Mouse (Mus musculus) adipocyte (in vitro differentiated cells): ENCODE results near the gene Flvcr2.

Experiments
- DNase-seq: peaks from one replicate; pipeline ENCODE4 v3.0.0-alpha.2; 2016; ENCODE audit warnings: low spot score

The Flvcr2 gene

DNA sequence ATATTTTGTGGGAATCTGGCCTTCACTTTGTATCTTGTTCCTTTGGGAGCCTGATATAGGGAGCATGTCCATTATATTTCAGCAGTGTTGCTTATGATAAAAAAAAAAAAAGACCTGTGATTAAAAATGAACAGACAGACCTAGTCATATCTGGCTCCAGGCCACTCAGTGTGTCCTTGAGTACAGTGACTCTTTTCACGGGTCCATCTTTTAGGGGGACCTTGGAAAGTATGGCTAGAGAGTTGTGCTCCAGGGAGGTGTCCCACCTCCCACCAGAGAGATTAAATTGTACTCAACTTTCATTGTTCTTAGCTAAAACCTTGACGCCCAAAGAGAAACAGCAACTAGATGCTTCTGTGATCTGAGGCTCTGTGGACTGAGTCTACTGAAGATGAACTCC is 47.8 kb downstream of the Flvcr2 start:
- no peak for DNase-seq

DNA sequence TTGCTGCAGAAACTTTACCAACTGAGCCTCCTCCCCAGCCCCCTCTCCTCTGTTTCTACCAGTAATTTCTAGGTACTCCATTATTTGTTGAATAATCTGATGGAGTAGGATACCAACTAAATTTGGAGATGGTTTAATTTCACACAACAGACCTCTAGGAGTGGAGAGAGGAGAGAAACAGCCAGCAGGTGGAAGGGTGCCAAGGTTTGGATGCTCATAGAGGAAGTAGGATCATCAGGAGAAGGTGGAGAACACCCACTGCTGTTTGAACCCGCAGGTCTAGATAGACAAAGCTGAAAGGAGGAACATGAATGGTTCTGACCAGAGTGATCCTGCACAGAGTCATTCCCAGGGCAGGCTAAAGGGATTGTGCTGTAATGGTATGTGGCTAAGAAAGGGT is 49.2 kb downstream of the Flvcr2 start:
- DNase-seq, result no peak

DNA sequence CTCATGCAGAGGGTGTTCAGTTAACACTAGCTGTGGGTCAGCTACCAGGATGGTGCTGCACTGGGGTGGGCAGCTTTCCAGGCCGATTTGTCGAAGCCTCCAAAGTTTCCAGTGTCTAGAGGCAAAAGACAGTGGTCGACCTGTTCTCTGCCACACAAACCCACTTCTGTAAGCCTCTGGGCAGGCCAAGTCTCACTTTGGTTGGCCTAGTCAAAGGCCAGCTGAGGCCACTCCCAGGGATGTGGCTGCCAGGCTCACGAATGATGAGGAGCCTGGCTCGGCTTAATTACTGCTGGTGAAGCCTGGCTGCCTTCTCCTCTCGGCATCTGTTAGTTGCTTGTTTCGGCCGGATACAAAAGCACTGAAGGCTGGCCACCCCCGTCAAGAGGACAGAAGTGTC is 53.7 kb downstream of the Flvcr2 start:
- no peak for DNase-seq

DNA sequence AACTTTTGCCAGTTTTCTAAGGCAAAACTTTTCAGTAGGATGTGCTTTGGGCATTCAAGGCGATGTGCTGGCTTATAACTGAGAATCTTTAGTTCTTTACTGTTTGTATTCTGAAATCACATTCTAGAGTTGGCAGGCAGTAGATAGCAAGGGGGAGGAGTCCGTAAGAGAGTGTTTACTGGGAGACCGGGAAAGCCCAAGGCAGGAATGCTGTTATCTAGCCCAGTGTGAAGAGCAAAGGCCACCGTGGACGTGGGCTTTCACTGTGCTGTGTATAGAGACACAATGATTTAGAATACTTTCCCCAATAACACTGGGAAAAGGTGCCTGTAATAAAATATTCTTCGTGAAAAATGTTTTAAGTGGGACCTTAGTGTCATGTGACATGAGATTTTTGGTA is 63.4 kb downstream of the Flvcr2 start:
- DNase-seq, result peak; percentile 54

DNA sequence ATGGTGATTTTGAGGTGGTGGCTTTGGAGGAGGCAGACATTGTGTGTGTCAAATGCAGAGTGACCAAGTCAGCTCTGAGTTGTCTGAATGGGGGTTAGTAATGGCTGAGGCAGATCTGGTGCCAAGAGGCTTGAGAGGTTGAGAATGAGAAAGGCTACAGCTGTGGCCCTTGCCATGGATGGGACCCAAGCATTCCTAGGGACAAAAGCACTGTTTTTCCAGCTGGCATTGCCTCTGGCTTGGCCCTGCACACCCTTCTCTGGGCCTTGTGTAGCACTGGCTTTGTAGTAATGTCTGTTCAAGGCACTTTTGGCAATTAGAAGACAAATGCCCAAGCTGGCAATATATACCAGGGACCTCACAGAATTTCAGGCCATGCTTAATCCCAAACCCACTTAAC is 64.6 kb downstream of the Flvcr2 start:
- DNase-seq, result peak; percentile 61

DNA sequence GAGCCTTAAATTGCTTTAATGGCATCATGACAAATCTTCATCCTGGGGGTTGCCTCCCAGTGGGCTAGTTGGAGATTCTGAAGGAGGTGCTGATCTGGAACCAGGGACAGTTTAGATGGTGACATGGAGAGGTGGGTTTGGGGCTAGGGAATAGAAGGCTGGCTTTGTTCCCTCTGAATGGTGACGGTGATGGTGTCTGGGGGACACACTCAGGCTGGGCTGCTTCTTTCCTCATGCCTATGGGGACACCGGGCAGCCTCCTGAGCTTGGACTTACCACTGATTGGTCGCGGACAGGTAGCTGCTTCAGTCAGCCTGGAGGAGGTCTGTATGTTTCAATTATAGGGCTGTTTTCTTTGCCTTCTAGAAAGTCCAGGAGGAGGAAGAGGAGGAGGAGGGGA is 65.3 kb downstream of the Flvcr2 start:
- DNase-seq, result no peak

DNA sequence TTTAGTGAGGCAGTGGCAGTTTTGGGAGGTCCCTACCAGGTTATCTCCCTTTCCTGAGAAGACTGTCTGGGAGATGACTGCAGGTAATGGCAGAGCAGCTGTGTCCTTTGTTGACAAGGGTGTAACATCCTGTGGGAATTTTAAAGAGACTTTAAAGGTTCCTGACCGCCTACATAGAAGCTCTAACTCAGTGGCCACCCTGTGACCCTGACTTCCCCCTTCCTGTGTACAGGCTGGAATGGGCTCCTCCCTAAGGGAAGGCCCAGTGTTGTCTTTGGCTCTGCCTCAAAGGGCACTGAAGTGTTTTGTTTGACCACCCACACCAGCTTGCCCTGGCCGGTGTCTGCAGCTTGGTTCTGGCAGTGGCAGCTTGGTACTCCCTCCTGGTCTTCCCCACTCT is 67.3 kb downstream of the Flvcr2 start:
- DNase-seq, result no peak

DNA sequence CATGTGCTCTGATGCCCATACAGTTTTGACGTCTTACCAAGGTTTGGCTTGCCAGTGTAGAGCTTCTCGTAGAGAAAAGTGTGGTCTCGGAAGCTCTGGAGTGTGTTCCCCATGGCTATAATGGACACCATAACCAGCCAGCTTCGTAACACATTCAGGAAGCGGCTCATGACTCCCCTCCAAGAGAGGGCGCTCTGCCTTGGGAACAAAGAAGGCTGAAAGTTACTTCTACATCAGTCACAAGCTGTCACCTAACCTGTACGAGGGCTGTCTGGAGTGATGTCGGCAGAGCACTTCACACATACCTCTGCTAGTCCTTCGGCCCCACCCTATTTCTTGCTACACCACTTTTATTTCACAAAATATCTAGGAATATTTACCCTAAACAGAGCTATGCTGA is 75.7 kb downstream of the Flvcr2 start:
- DNase-seq, result no peak

DNA sequence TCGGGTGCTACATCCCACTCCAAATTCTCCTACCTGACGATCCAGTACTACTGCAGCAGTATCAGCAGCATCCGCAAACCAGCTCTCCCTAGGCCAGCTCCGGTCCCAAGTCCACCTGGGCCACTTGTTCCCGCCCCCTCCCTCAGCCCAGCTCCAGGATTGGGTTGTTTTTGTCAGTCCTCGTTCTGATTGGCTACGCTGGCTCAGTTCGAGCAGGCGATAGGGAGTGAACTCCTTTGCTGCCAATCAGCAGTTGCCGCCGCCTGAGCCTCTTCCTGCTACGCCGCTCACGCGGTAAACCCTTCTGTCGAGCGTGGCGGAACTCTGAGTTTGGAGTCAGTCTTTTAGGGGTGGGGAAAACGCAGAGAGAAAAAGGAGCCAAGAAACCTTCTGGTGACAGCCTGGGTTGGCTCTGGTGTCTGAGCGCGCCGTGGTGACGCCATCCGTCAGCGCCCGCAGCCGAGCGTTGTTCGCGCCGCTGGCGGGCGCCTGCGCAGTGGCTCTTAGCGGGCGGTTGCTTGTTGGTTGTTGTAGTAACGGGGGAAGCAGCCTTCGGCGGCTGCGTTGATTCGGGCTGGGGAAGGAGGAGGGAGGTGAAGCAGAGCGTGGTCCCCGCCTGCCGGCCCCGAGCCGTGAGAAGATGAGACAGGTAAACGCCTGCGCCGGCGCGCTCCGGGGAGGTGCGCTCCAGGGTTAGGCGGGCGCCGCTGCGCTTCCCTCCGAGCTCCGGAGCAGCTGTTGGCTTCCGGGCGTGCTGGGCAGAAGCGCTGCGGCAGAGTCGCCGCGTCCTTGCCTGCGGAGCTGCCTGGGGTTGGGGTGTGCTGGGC is 78.3 kb downstream of the Flvcr2 start, which contains the start of the genes Erg28 and Ttll5:
TSS of gene Erg28 (minus strand) at position 113 of the 827 bp plus-strand sequence.
TSS of gene Ttll5 (plus strand) at position 222 of the 827 bp plus-strand sequence.
- peak; percentile 97 for DNase-seq

DNA sequence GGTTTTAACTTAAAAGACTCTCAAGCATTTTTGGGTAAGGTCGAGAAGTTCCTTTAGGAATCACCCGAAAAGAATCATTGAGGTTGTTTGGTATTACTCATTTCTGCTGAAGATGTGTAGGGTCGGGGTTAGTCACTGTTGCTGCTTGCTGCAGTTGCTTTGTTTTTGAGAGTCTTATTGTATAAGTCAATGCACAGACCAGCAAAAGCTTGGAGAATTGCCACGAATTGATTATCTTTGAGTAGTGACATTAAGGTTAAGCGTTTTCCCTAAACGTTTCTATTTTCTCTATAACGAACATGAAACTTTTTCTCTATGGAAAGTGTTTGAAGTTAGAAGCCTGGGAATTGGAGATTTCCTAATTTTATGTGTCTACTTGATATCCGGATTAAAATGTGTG is 79.0 kb downstream of the Flvcr2 start:
- no peak for DNase-seq

DNA sequence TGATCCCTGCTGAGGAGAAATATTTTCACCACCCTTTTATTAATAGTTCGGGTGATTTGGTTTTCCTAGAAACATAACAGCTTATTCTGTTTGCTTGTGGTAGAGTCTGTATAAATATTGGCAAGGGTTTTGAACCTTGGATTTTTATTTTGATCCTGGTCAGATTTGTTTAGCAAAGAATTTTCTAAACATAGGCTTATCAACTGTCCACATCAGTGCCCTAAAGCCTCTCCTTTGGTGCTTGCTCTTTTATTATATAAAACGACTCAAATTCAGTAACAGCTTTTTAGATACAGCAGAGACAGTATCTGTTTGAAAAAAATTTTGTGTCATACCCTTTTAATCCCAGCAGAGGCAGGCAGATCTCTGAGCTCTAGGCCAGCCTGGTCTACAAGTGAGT is 79.5 kb downstream of the Flvcr2 start:
- DNase-seq, result no peak

DNA sequence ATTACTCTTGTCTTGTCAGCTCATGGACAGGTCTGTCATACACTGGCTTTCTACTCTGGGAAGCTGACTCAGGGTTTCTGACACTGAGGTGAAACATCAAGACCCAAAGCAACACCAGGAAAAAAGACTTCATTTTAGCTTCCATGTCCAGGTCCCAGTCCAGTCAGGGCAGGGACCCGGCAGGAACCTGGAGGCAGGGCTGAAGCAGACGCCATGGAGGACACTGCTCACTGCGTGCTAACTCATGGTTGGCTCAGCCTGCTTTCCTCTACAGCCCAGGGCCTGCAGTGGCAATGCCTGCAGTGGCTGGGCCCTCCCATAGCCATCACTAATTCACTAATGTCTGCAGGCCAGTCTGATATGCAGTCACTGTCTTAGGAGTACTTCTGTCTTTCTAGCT is 82.5 kb downstream of the Flvcr2 start:
- no peak for DNase-seq

DNA sequence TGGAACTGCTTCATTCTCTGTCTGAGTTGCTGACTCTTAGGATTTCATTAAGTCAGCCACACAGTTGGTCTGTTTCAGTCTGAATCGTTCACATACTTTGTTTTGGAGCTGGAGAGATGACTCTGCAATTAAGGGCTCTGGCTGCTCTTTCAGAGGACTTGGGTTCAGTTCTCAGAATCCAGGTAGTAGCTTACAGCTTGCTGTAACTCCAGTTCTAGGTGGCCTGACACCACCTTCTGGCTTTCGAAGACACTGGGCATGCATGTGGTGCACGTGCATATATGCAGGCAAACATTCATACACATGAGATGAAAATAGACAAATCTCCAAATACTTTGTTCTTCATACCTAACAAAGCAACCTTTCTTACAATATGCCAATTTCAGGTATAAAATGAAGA is 83.5 kb downstream of the Flvcr2 start:
- DNase-seq, result no peak

DNA sequence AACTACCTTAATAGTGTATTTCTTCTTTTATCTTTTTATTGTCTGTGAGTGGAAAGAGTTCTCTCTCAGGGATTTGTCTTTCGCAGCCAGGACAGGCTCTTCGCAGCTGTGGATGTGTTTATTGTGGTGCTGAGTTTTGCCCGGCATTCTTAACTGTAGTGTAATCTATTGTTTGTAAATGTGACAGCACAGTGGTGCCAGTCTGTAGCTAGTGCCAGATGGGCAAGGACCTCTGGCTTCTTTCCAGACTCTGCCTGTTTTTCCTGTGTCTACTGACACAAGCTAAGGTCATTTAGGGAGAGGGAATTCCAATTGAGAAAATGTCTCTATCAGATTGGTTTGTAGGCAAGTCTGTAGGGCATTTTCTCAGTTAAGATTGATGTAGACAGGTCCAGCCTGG is 84.4 kb downstream of the Flvcr2 start:
- DNase-seq, result peak; percentile 85

DNA sequence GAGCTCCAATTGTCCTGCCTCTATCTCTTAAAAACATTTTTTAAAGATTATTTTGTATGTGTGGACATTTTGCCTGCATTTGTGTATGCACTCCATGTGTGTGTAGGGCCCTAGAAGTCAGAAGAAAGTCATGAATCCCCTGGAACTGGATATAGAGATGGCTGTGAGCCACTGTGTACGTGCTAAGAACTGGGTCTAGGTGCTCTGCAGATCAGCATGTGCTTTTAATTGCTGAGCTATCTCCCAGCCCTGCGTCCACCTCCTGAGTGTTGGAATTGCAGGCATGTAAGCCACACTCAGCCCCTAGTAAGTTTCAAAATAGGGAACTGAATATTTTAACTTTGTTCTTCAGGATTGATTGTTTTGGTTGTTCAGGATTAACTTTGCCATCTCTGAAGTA is 88.2 kb downstream of the Flvcr2 start:
- no peak for DNase-seq

DNA sequence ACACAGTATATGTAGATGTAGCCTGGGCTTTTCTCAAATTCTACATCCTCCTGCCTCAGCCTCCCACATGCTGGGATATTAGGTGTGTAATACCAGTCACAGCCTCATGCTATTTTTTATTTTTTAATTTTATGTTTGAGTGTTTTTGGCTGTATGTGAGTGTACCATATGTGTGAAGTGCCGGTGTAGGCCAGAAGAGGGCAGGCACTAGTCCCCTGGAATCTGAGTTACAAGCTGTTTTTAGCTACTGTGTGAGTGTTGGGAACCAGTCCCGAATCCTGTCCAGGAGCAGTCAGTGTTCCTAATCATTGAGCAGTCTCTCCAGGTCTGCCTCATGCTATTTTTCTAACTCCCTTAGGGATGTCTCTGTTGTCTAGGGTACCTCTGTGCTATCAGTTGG is 91.4 kb downstream of the Flvcr2 start:
- DNase-seq, result no peak

DNA sequence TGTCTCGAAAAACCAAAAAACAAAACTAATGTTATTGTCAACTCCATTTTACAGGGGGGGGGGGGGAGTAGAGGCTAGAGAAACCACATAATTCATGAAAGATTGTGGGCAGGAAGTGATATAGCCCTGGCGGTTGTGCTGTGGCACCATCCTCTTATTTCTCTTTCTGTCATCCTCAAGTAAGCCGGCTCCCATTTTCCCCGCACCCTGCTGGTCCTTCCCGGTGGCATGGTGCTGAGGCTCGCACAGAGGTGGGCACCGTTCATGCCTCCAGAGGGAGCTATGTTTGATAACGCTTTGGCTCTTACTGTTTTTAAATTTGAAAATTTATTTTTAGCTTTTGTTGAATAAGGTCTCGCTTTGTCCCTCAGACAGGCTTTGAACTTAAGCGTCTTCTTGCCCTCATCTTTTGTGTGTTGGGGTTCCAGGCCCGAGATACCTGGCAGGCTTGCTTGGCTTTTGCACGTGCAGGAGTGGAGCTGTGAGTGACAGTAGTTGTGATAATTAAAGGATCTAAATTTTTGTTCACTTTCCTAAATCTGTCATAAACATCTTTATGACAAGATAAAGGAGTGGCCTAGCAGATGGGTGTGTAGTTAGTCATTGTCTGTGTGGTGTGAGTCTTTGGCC is 93.1 kb downstream of the Flvcr2 start:
- no peak for DNase-seq

DNA sequence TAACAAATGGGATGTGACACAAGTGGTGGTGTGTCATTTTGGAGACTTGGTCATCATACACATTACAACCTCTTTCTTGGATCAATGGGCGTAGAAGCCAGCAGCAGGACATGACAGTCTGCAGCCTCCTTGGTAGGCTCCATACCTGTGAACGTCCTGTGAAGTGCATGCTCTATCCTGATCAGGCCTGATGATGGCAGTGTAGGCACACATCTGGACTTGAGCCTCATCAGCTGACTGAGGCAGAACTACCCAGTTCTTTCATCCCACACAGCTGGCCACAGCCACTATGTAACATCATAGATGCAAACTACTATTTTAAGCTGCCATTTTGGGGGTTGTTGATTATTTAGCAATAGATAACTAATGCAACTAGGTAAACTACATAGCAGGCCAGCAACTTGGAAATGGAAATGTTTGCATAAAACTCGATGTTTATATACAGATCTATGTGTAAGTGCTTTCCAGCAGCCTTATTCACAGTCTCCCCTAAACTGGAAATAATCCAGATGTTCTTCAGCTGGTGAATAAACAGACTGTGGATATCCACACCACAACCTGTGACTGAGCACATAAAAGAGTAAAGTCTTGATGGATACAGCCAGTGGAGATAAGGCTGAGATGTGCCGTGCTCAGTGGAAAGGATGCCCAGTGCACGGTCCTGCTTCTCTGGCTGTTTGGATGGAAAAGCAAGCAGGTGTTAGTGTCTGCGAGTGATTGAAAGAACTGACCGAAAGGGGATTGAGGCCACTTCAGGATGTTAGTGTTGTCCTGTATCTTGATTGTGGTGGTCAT is 102.0 kb downstream of the Flvcr2 start:
- DNase-seq, result peak; percentile 60

DNA sequence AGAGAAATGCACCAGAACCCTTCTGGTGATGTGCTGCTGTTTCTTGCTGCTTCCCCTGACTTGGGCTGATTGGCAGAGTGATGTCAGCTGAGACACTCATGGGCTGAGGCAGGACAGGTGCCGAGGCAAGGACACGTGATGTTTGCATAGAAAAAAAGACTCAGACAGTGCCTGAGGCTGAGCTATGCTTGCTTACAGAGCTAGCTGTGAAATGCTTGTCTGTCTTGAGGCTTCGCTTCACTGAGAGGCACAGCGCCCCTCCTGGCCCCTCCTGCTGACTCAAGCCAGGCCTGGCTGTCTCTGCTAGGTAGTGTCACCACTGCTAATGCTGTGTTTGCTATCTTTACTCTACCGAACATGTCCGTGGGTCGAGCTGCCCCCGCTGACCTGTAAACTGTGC is 104.3 kb downstream of the Flvcr2 start:
- DNase-seq, result no peak

DNA sequence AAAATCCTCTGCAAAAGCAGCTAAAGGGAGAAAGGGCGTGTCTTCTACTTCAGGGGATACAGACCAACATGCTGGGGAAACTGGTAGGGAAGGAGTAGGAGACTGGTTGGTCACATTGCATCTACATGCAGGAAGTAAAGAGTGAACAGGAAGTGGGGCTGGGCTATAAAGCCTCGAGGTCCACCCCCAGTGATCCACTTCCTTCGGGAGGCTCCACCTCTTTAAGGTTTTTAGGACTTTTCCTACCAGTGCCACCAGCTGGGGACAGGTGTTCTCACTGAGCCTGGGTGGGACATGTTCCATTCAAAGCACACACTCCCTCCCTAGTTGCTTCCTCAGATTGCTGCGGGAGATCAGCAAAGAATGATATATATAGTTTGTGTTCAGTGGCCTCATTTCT is 107.5 kb downstream of the Flvcr2 start:
- no peak for DNase-seq

DNA sequence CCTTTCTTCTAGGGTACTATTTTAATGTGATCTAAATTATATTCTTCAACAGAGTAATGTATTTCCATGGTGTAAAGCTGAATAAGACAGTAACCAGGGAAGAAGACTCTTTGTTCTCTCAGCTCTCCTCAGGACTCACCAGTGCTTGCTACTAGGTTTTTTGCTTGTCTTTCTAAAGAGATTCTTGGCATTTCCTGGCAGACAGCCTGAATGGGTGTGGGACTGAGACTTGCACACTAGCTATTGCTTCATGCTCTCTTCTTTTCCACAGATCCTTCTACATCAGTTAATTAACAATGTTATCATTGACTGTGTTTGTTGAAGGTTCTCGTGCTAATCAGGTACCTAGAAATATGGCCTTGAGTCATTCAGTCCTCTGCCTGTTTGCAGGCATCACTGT is 107.9 kb downstream of the Flvcr2 start:
- DNase-seq, result peak; percentile 63

DNA sequence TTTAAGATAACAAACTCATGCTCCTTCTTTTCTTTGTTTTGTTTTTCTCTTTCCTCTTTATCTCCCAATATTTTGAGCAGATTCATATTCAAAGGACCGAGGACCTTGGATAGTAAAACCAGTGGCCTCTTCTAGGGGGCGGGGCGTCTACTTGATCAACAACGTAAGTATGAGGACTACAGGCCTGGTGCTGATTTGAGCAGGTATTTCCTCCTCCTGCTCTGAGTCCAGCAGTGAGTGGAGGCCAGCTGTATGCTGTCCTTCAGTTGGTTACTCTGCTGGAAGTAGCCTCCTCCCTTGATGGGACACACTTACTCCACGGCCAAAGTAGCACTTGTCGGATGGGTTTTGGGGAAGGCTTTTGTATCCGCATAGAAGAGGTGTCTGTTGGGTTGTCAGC is 111.0 kb downstream of the Flvcr2 start:
- no peak for DNase-seq

DNA sequence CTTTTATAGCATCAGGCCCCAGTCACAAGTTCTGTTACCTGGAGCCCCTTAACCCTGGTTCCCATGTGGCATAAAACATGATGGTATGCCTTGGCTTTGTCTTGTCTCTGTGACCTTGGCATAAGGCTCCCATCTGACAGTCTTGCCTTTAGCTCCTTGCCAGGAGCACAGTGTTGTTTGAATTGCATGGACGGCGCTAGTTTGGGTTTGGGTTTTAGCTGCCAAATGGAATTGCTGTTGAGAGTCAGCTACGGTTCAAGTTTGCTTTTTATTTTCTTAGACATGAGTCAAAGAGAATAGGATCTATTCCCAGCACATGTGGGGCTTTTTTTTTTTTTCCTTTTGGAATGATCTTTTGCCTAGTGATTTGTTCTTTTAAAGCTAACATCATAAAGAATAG is 112.8 kb downstream of the Flvcr2 start:
- DNase-seq, result peak; percentile 45
